Mouse (Mus musculus): Measurements from ENCODE around the gene Rftn1. TPM values are rescaled to one million over a fixed set of nuclear protein-coding genes. Genes with fewer than 3 reads are reported as not detected.

The Rftn1 gene
- polyA plus RNA-seq, 1 experiment from 2014 or later, result 10.2 TPM

- Histone ChIP-seq H3K27ac (no peak overlapping the region), H3K4me1 (peaks cover 13% of the 10 kb centered on the region), H3K36me3 (replicated peaks) (no peaks in the 10 kb centered on the region), H3K4me3 (no peak overlapping the region), H3K27me3 (ENCODE audit: poor library complexity, severe bottlenecking) (no peaks in the 10 kb centered on the region), H3K9me3 (no peaks in the 10 kb centered on the region)
- WGBS, result 88% methylated on average over 7 of the region's 7 CpGs
- DNase-seq (ENCODE audit: extremely low spot score, low spot score), result no peak
Measured at GRCm38 (mm10) chr17:50070822-50071601, 119.5 kb downstream of the Rftn1 start.

GRCm38 (mm10) chr17:50069897-50070636 is 120.4 kb downstream of the Rftn1 start:
- H3K9me3 ChIP-seq, result no peaks in the 10 kb centered on the region
- no peaks in the 10 kb centered on the region for H3K36me3 ChIP-seq (replicated peaks)
- H3K27ac ChIP-seq, result no peak overlapping the region
- H3K4me3 ChIP-seq, result no peak overlapping the region
- H3K4me1 ChIP-seq, result peaks cover 16% of the 10 kb centered on the region
- WGBS, result 71% methylated on average over 10 of the region's 10 CpGs
- DNase-seq (ENCODE audit: extremely low spot score, low spot score), result no peak
- H3K27me3 ChIP-seq (ENCODE audit: poor library complexity, severe bottlenecking), result no peaks in the 10 kb centered on the region

DNA sequence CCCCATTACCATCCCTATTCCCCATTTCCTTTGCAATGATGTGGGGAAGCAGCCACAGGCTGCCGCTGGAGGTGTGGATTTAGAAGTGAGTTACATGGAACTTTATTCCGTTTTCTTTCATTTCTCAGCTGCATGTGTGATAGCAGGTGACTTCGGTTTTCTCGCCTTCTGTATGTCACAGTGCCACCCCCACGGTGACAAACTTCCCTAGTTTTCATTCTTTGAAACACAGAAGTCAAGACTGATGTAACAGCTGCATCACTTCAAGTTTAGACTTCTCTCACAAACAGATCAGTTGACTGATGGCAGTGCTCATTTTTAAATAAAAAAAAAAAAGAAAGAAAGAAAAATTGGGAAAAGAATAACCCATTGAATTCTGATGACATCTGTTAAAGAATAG is 121.3 kb downstream of the Rftn1 start:
- no peaks in the 10 kb centered on the region for H3K9me3 ChIP-seq
- 88% methylated on average over 5 of the region's 5 CpGs for WGBS

GRCm38 (mm10) chr17:50068681-50069138 is 121.8 kb downstream of the Rftn1 start:
- DNase-seq (ENCODE audit: extremely low spot score, low spot score), result no peak
- no peak overlapping the region for H3K27ac ChIP-seq
- H3K36me3 ChIP-seq (replicated peaks), result no peaks in the 10 kb centered on the region
- peaks cover 16% of the 10 kb centered on the region for H3K4me1 ChIP-seq
- H3K9me3 ChIP-seq, result no peaks in the 10 kb centered on the region
- 92% methylated on average over 10 of the region's 10 CpGs for WGBS
- H3K27me3 ChIP-seq (ENCODE audit: poor library complexity, severe bottlenecking), result no peaks in the 10 kb centered on the region
- H3K4me3 ChIP-seq, result no peak overlapping the region

More for the DNA sequence above, 121.3 kb downstream of the Rftn1 start:
- no peaks in the 10 kb centered on the region for H3K36me3 ChIP-seq (replicated peaks)
- no peak overlapping the region for H3K27ac ChIP-seq
- no peak overlapping the region for H3K4me3 ChIP-seq
- H3K27me3 ChIP-seq (ENCODE audit: poor library complexity, severe bottlenecking), result no peaks in the 10 kb centered on the region
- H3K4me1 ChIP-seq, result peaks cover 16% of the 10 kb centered on the region
- DNase-seq (ENCODE audit: extremely low spot score, low spot score), result no peak

DNA sequence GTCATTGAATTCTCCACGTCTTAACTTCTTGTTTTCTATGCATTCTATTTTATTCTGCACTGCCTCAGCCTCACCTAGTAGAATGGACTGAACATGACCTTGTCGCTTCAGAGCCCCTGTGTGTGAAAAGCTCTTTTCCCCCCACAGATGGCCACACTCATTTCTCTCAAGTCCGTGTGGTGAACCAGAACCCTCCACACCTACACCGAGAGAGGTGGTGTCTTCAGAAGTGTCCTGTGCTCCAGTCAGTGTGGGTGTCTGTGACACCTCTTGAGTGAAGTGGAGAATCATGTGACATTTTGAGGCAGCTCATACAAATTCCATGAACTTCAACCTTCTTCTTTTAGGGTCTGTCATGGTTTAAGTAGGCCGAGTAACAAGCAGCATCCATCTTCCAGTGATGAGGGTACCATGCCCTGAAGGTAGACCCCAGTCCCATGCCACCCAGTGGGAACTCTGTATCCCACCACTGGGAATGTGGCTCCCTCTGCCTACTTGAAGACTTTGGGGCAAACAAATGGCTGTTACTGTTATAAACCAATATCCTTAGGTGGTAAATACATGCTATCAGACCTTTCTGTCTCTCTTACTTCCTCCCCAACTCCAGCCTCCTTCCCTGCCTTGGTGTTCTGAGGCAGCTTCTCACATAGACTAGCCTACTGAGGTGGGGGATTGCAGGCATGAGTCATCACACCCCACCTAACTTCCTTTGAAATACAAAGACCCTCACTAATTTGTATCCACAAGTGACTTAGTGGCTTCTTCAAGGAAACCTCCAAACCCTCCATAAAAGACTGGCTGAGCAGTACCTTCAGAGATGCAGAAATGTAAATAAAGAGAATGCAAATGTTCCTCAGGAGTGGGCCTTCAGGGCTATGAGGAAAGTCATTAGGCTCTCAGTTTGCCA is 122.4 kb downstream of the Rftn1 start:
- Histone ChIP-seq H3K4me3 (no peak overlapping the region), H3K4me1 (peaks cover 16% of the 10 kb centered on the region), H3K27ac (no peak overlapping the region), H3K9me3 (no peaks in the 10 kb centered on the region), H3K27me3 (ENCODE audit: poor library complexity, severe bottlenecking) (no peaks in the 10 kb centered on the region), H3K36me3 (replicated peaks) (no peaks in the 10 kb centered on the region)
- WGBS, result 87% methylated on average over 5 of the region's 5 CpGs
- DNase-seq (ENCODE audit: extremely low spot score, low spot score), result no peak

DNA sequence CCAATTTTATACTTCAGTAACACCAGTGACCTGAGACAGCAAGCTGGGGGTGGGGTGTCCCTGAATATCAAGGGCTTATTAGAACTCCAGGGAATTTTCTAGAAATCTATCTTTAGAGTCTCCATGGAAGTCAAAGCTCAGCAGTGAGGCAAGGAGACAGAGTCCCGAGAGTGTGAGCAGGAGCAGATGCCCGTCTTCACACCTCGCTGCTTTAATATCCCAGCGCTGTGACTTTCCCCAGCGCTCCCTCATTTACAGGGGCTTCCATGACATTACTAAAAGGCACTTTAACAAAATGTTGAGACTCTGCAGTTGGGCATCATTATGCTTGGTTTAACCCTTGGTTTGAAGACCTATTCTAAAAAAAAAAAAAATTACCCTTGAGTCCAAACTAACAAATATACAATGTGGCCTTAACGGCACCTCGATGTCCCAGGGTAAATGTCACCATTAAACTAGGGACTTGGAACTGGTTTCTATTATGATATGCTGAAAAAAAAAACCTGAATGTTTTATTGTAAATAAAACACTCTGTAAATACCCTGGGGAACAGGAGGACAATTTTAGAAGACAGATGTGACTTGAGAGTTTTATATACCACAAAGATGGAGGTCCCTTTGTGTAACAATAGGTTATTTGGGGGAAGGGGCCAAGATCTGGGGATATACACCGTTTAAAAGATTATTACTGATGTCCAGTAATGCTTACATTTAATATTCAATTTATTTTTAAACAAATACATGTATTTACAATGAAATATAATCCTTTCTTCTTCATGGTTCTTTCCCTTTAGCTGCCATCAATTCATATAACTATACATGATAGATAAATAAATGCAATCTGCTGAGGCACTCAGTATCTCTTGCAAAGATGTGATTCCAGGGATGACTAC is 123.4 kb downstream of the Rftn1 start:
- Histone ChIP-seq H3K36me3 (replicated peaks) (no peaks in the 10 kb centered on the region), H3K27ac (no peak overlapping the region), H3K4me1 (peaks cover 16% of the 10 kb centered on the region), H3K27me3 (ENCODE audit: poor library complexity, severe bottlenecking) (no peaks in the 10 kb centered on the region), H3K9me3 (no peaks in the 10 kb centered on the region), H3K4me3 (no peak overlapping the region)
- DNase-seq (ENCODE audit: extremely low spot score, low spot score), result no peak
- 84% methylated on average over 8 of the region's 8 CpGs for WGBS

DNA sequence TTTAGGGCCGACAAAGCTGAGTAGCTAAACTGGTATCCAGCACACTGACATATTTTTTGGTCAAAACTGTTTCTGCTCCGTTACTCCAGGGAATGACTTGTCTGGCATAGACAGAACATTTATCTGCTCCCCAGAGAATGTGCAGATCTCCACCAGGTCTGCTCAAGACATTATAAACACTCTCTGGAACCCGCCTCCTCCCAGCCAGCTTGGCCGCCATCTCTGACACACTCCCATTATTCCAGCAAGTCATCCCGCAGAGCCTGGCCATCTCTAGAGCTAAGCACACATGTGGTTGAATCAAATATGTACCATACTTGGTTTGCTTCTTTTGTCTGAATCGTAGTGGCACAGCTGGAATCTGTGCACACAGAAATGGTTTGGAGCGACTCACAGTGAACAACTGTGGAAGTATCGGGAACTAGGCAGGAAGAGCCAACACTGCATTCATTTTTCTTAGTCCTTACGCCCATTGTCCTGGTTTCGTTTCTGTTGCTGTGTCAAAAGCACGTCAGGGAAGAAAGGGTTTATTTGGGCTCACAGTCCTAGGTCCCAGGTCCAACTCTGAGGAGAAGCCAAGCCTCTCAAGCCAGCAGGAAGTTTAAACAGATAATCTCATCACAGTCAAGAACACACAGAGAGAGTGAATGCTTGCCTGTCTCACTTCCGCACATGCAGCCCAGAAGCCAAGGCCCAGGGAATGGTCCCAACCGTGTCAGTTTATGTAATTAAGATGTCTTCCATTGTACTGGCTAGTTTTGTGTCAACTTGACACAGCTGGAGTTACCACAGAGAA is 126.4 kb downstream of the Rftn1 start:
- WGBS, result 88% methylated on average over 13 of the region's 13 CpGs
- Histone ChIP-seq H3K4me1 (0 out of 2 replicates have a peak, but pooled peaks cover 8% of the 10 kb centered on the region), H3K27me3 (ENCODE audit: poor library complexity, severe bottlenecking) (no peaks in the 10 kb centered on the region), H3K4me3 (no peak overlapping the region), H3K27ac (no peak overlapping the region), H3K36me3 (replicated peaks) (no peaks in the 10 kb centered on the region), H3K9me3 (no peaks in the 10 kb centered on the region)
- DNase-seq (ENCODE audit: extremely low spot score, low spot score), result no peak

DNA sequence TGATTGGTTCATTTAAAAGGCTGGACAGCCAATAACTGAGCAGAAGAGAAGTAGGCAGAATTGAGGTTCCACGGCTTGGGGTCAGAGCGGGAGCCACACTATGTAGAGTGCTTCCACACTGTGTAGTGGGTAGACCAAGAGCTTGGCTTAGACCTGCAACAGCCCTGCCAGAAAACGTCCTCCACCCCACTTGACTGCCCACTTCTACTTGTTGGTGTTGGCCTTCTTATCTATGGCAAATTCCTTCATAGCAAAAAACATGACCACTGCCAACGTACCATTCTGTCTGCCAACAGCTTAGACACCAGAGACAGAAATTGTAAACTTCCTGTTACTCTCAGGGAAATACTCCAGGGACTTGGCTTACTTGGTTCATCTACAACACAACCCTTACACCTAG is 127.8 kb downstream of the Rftn1 start:
- DNase-seq (ENCODE audit: extremely low spot score, low spot score), result no peak
- 89% methylated on average over 4 of the region's 4 CpGs for WGBS
- Histone ChIP-seq H3K9me3 (no peaks in the 10 kb centered on the region), H3K27ac (no peak overlapping the region), H3K36me3 (replicated peaks) (no peaks in the 10 kb centered on the region), H3K4me3 (no peak overlapping the region), H3K4me1 (0 out of 2 replicates have a peak, but pooled peaks cover 8% of the 10 kb centered on the region), H3K27me3 (ENCODE audit: poor library complexity, severe bottlenecking) (no peaks in the 10 kb centered on the region)

DNA sequence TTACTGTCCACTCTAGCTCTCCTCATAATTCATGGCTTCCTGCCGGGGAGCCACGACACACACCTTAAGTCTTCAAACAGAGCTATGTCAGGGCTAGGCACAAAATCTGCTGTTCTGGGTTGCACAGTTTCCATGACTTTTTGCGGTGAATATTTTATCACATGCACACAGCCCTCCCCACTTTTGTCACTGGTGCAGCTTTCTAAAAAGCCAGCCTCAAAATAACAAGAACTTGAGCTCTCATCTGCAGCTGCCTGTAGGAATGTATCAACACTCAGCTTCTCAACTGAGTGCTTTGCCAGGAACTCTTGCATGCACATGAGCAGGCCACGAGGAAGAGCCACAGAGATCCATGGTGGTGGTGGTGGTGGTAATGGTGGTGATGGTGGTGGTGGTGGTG is 129.0 kb downstream of the Rftn1 start:
- Histone ChIP-seq H3K36me3 (replicated peaks) (no peaks in the 10 kb centered on the region), H3K9me3 (no peaks in the 10 kb centered on the region), H3K4me1 (0 out of 2 replicates have a peak, but pooled peaks cover 5% of the 10 kb centered on the region), H3K27me3 (ENCODE audit: poor library complexity, severe bottlenecking) (no peaks in the 10 kb centered on the region), H3K4me3 (no peak overlapping the region), H3K27ac (no peak overlapping the region)
- 96% methylated on average over 4 of the region's 4 CpGs for WGBS
- no peak for DNase-seq (ENCODE audit: extremely low spot score, low spot score)

- no peak overlapping the region for H3K4me3 ChIP-seq
- no peaks in the 10 kb centered on the region for H3K36me3 ChIP-seq (replicated peaks)
- H3K4me1 ChIP-seq, result peaks cover 6% of the 10 kb centered on the region
- H3K9me3 ChIP-seq, result no peaks in the 10 kb centered on the region
- 84% methylated on average over 2 of the region's 2 CpGs for WGBS
- H3K27me3 ChIP-seq (ENCODE audit: poor library complexity, severe bottlenecking), result no peaks in the 10 kb centered on the region
- H3K27ac ChIP-seq, result no peak overlapping the region
- no peak for DNase-seq (ENCODE audit: extremely low spot score, low spot score)
Measured at GRCm38 (mm10) chr17:50060220-50060619, 130.3 kb downstream of the Rftn1 start.

- DNase-seq (ENCODE audit: extremely low spot score, low spot score), result no peak
- H3K4me3 ChIP-seq, result no peak overlapping the region
- whole genome bisulfite sequencing, result 89% methylated on average over 5 of the region's 5 CpGs
Measured at GRCm38 (mm10) chr17:50059417-50059816, 131.1 kb downstream of the Rftn1 start.

More at GRCm38 (mm10) chr17:50059417-50059816, 131.1 kb downstream of the Rftn1 start:
- H3K27ac ChIP-seq, result no peak overlapping the region
- H3K9me3 ChIP-seq, result no peaks in the 10 kb centered on the region
- H3K27me3 ChIP-seq (ENCODE audit: poor library complexity, severe bottlenecking), result no peaks in the 10 kb centered on the region
- H3K4me1 ChIP-seq, result peaks cover 8% of the 10 kb centered on the region
- H3K36me3 ChIP-seq (replicated peaks), result no peaks in the 10 kb centered on the region

Measured in forebrain, embryonic 10.5 days (tissue).